Mouse (Mus musculus) lung, adult 2 months (tissue): Measurements from ENCODE around the gene Arap2.

Experiments
- CTCF ChIP-seq: fragments of 200-500 bp; IDR thresholded peaks from 2 replicates; pipeline ENCODE4 v1.5.1; 2011; ENCODE audit warnings: mild to moderate bottlenecking, low read length, control low read depth; ENCODE audit not compliant: insufficient read depth
- POLR2A ChIP-seq: fragments of 200-500 bp; IDR thresholded peaks from 2 replicates; pipeline ENCODE4 v1.6.1; 2011; ENCODE audit warnings: low read depth, mild to moderate bottlenecking, control low read depth, low read length, borderline replicate concordance; ENCODE audit errors: extremely low read depth

DNA sequence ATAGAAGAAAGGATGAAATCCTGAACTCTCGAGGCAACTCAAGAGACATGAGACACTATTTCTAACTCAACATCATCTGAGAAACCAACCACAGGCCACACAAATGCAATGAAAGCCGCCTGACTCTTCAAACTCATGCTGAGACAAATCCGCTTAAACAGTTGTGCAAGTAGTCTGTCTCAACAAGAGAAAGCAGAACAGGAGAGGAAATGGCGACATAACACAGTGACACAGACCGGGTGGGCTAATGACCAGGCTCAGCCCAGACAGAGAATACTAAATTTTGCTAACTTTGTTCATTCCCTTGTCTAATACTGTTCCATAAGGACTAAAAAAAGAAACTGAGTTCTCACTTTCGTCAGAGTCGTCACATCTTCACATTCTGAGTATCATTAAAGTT, 88.6 kb downstream of the Arap2 start:
- TF ChIP-seq CTCF = no peak
- TF ChIP-seq POLR2A = no peak
